Mouse (Mus musculus) left cerebral cortex, postnatal 4 days (tissue): ENCODE data around the gene Ddx59. TPM values are rescaled to one million over a fixed set of nuclear protein-coding genes. Genes with fewer than 3 reads are reported as not detected.

ENCODE experiments used
- DNase-seq: peaks from one replicate; pipeline ENCODE4 v3.0.0-alpha.2; 2022
- intact Hi-C: fragments of 180-260 bp; cut with DNase I; formaldehyde crosslinking; loops from one replicate; pipeline ENCODE4 v1.15.1; 2025
- total RNA-seq, 2 experiments: library from RNA; stranded (reverse); gene quantifications; 2 replicates each; pipeline ENCODE4 v1.2.3; 2021

Ddx59 gene
- 10 to 100 TPM; 11.2 to 14.1 TPM for total RNA-seq

- peak; percentile 96 for DNase-seq
- intact Hi-C loops: no loop called here
Observed at GRCm38 (mm10) chr1:136414798-136415755, at the start of gene Ddx59. Gene Ddx59 (plus strand): TSS chr1:136415271.

- intact Hi-C loops: no loop called here
- DNase-seq: no peak
Observed at GRCm38 (mm10) chr1:136365986-136366385, 49.1 kb upstream of the Ddx59 start.

- DNase-seq: no peak
- intact Hi-C loops: no loop called here
Observed at GRCm38 (mm10) chr1:136379261-136379660, 35.8 kb upstream of the Ddx59 start.

GRCm38 (mm10) chr1:136380161-136380560, 34.9 kb upstream of the Ddx59 start:
- DNase-seq: no peak
- intact Hi-C loops: no loop called here

GRCm38 (mm10) chr1:136380606-136381005, 34.5 kb upstream of the Ddx59 start:
- no peak for DNase-seq
- intact Hi-C loops: no loop called here

- DNase-seq: no peak
Observed at GRCm38 (mm10) chr1:136381169-136381568, 33.9 kb upstream of the Ddx59 start.

GRCm38 (mm10) chr1:136381583-136381982, 33.5 kb upstream of the Ddx59 start:
- intact Hi-C loops: no loop called here
- peak; percentile 17 for DNase-seq

More at GRCm38 (mm10) chr1:136381169-136381568, 33.9 kb upstream of the Ddx59 start:
- intact Hi-C loops: no loop called here

- DNase-seq: no peak
- intact Hi-C loops: no loop called here
Observed at GRCm38 (mm10) chr1:136386914-136387313, 28.2 kb upstream of the Ddx59 start.

- intact Hi-C loops: no loop called here
- peak; percentile 58 for DNase-seq
Observed at GRCm38 (mm10) chr1:136394506-136394905, 20.6 kb upstream of the Ddx59 start.

GRCm38 (mm10) chr1:136395073-136395472, 20.0 kb upstream of the Ddx59 start:
- no peak for DNase-seq
- intact Hi-C loops: no loop called here

- intact Hi-C loops: no loop called here
Observed at GRCm38 (mm10) chr1:136401281-136401680, 13.8 kb upstream of the Ddx59 start.

GRCm38 (mm10) chr1:136409631-136410030, 5.4 kb upstream of the Ddx59 start:
- intact Hi-C loops: no loop called here
- DNase-seq: no peak

More at GRCm38 (mm10) chr1:136401281-136401680, 13.8 kb upstream of the Ddx59 start:
- DNase-seq: no peak

GRCm38 (mm10) chr1:136415756-136416126, 670 bp downstream of the Ddx59 start:
- intact Hi-C loops: no loop called here
- no peak for DNase-seq

GRCm38 (mm10) chr1:136418393-136418792, 3.3 kb downstream of the Ddx59 start:
- intact Hi-C loops: no loop called here
- no peak for DNase-seq

GRCm38 (mm10) chr1:136427166-136427969, 12.3 kb downstream of the Ddx59 start:
- no peak for DNase-seq
- intact Hi-C loops: no loop called here

GRCm38 (mm10) chr1:136428981-136429380, 13.9 kb downstream of the Ddx59 start:
- no peak for DNase-seq
- intact Hi-C loops: no loop called here

GRCm38 (mm10) chr1:136430126-136430818, 15.2 kb downstream of the Ddx59 start:
- intact Hi-C loops: no loop called here
- no peak for DNase-seq

GRCm38 (mm10) chr1:136440741-136441140, 25.7 kb downstream of the Ddx59 start:
- intact Hi-C loops: no loop called here
- no peak for DNase-seq

GRCm38 (mm10) chr1:136442809-136443208, 27.7 kb downstream of the Ddx59 start:
- DNase-seq: no peak
- intact Hi-C loops: no loop called here

GRCm38 (mm10) chr1:136444555-136445255, 29.6 kb downstream of the Ddx59 start:
- no peak for DNase-seq
- intact Hi-C loops: no loop called here
